Mouse (Mus musculus): ENCODE measurements at regions not wholly inside any gene's neighbourhood (a gene's known extent, or its start where the extent isn't known, plus 50 kb on each side); places are given as distances from the start of the nearest gene placed in this dataset. TPM values are rescaled to one million over a fixed set of nuclear protein-coding genes. Genes with fewer than 3 reads are reported as not detected.

DNA sequence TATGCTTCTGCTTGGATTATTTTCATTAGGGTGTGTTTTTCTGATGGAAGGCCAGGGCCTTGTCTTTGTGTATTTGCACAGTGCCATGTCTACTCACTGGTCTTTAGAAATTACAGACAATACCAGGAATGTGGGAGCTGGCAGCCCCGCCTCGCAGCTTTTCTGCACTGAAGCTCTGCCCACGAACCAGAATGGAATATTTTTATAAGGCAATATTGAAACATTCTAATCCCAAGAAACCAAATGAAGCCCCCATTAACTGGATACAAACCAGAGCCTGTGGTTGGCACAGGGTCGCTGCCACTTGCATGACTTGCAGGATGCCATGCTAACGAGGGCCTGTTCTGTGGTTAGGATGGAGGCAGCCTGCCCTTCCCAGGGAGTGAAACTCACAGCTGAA lies 54.3 kb upstream of the Gm10320 start:
- Histone ChIP-seq H3K4me1 (no peaks in the 10 kb centered on the region), H3K9ac (replicated peaks) (no peak overlapping the region), H3K27me3 (replicated peaks) (no peaks in the 10 kb centered on the region), H3K4me2 (no peak overlapping the region), H3K4me3 (replicated peaks) (no peak overlapping the region), H3K9me3 (replicated peaks) (no peaks in the 10 kb centered on the region), H3K27ac (replicated peaks) (no peak overlapping the region), H3K36me3 (no peaks in the 10 kb centered on the region)
- WGBS: 37% methylated on average over 5 of the region's 5 CpGs
- ATAC-seq (ENCODE audit: low FRiP score): no peak

DNA sequence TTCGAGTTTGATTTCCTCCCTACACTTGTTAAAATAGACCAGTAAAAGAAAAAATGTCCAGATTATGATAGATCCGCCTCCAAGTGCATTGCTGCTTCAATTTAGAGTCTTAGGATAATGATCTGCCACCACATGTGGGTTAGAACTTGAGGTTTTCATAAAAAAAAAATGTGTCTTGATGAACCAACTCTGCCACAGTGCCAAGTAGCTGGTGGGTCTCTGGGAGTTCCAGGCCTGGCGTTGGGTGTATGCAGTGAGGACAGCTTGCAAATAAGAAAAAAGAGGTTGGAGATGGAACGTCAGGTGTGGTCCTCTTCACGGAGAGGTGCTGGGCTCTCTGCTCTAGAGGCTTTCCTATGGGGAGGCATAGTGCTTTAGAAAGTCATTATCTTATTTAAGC lies 53.6 kb upstream of the Gm10320 start:
- H3K27ac ChIP-seq (replicated peaks): no peak overlapping the region
- no peaks in the 10 kb centered on the region for H3K4me1 ChIP-seq
- H3K4me2 ChIP-seq: no peak overlapping the region
- H3K4me3 ChIP-seq (replicated peaks): no peak overlapping the region
- no peak overlapping the region for H3K9ac ChIP-seq (replicated peaks)
- H3K36me3 ChIP-seq: no peaks in the 10 kb centered on the region
- ATAC-seq (ENCODE audit: low FRiP score): no peak
- H3K27me3 ChIP-seq (replicated peaks): no peaks in the 10 kb centered on the region
- WGBS: 58% methylated on average over 5 of the region's 5 CpGs
- H3K9me3 ChIP-seq (replicated peaks): no peaks in the 10 kb centered on the region

DNA sequence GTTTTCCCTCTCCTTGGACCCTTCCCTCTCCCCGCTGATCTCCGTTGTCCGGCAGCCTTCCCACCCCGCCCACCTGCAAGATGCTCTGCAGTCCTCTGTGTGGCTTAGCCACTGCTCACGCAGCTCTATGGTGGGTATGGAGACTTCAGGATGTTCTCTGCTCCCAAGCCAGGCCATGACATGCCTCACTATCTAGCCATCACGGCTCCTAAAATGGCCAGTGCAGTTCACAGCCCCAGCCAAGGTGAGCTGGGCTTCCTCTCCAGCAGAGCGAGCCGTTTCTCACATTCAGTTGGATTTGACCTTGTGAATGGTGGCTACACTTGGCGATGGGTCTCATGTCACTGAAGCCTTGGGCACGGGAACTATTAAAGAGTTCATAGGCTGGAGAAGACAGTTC lies 52.2 kb upstream of the Gm10320 start:
- H3K9ac ChIP-seq (replicated peaks): no peak overlapping the region
- H3K9me3 ChIP-seq (replicated peaks): no peaks in the 10 kb centered on the region
- H3K27ac ChIP-seq (replicated peaks): no peak overlapping the region
- H3K4me1 ChIP-seq: no peaks in the 10 kb centered on the region
- ATAC-seq (ENCODE audit: low FRiP score): no peak
- 96% methylated on average over 8 of the region's 10 CpGs for WGBS
- H3K4me3 ChIP-seq (replicated peaks): no peak overlapping the region
- H3K27me3 ChIP-seq (replicated peaks): no peaks in the 10 kb centered on the region; the same call in 1 of the 2 replicates
- H3K4me2 ChIP-seq: no peak overlapping the region
- no peaks in the 10 kb centered on the region for H3K36me3 ChIP-seq

Small RNAs in the stretch of these regions (microRNA-seq; reads per million reads assigned to microRNA genes)
- gene Gm22698: not detected
